22 mouse cellular contexts compared by ENCODE assay signal in genomic region chr19:3997231-3997630, GRCm38 (mm10). TPM values are rescaled to one million over a fixed set of nuclear protein-coding genes. Genes with fewer than 3 reads are reported as not detected.
"Had no signal": no experiment of that assay in that cellular context is flagged by ENCODE, and none has a peak within 500 bp of the region (broad histone marks: within the 10 kb centered on the region; RNA-seq: fewer than 3 reads in every experiment).

No protein-coding gene starts in this region.

- H3K9ac ChIP-seq: liver, embryonic 15.5 days; liver, postnatal 0 days; lung, embryonic 14.5 days; midbrain, embryonic 12.5 days; neural tube, embryonic 13.5 days; neural tube, embryonic 15.5 days; stomach, embryonic 15.5 days had no signal

- ATAC-seq: liver, postnatal 0 days; midbrain, embryonic 16.5 days had no signal

- H3K27me3 ChIP-seq: neural tube, embryonic 13.5 days; neural tube, embryonic 15.5 days; stomach, embryonic 15.5 days had no signal

- H3K27ac ChIP-seq: liver, embryonic 15.5 days; midbrain, embryonic 10.5 days; midbrain, embryonic 12.5 days; neural tube, embryonic 13.5 days; neural tube, embryonic 15.5 days; stomach, embryonic 15.5 days had no signal

- H3K36me3 ChIP-seq: liver, embryonic 15.5 days; midbrain, embryonic 10.5 days; midbrain, embryonic 12.5 days; neural tube, embryonic 13.5 days; neural tube, embryonic 15.5 days; stomach, embryonic 15.5 days had no signal

- DNase-seq: liver, postnatal 0 days; lung, embryonic 14.5 days; lung, postnatal 10 days; lung, postnatal 4 days; midbrain, embryonic 14.5 days; right cerebral cortex, adult 18-20 months; right cerebral cortex, postnatal 25 days; right cerebral cortex, postnatal 4 days; thymus, adult 18-20 months; thymus, postnatal 14 days; thymus, postnatal 36 days had no signal

- H3K9me3 ChIP-seq: liver, embryonic 15.5 days; midbrain, embryonic 10.5 days; midbrain, embryonic 12.5 days; neural tube, embryonic 13.5 days; neural tube, embryonic 15.5 days; stomach, embryonic 15.5 days had no signal

- H3K4me3 ChIP-seq: liver, embryonic 15.5 days; midbrain, embryonic 10.5 days; midbrain, embryonic 12.5 days; myocyte; neural tube, embryonic 13.5 days; neural tube, embryonic 15.5 days; stomach, embryonic 15.5 days had no signal

- H3K4me2 ChIP-seq: liver, embryonic 15.5 days; lung, embryonic 14.5 days; midbrain, embryonic 12.5 days; neural tube, embryonic 13.5 days; neural tube, embryonic 15.5 days; stomach, embryonic 15.5 days had no signal

RNA-seq across cellular contexts. Expression of gene Tbx10, which starts 4.7 kb away (rescaled TPM):
- polyA plus RNA-seq: liver, postnatal 0 days; lung, embryonic 14.5 days; midbrain, embryonic 10.5 days; midbrain, embryonic 12.5 days; midbrain, embryonic 14.5 days; midbrain, embryonic 16.5 days; neural tube, embryonic 11.5 days; neural tube, embryonic 13.5 days; spleen, adult 2 months; thymus, postnatal 0 days had no signal
